Mouse (Mus musculus): ENCODE data around the gene Prss28. TPM values are rescaled to one million over a fixed set of nuclear protein-coding genes. Genes with fewer than 3 reads are reported as not detected.

The Prss28 gene
- total RNA-seq, 2 experiments from 2014 or later: not detected

DNA sequence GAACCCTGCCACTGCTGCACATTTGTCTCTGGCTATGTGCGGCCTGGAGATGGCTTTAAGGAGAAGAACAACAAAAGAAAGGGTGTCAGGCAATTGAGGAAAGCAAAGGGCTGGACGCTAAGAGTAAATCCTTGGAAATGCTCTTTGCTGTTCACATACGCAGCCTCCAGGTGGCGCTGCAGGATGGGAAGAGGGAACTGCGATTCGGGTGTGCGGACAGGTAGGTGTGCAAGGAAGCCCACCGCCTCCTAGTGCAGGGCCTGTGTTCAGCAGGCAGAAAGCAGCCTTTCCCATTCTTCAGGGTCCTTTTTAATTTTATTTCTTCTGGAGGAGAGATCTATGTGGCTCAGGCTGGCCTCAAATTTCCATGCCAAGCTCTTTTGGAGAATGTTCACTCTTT is 25.5 kb downstream of the Prss28 start:
- intact Hi-C loops (cut with DNase I): loop anchor here (1.0 to 2.0 kb wide), 2 partner anchors 29 to 137 kb away; no protein-coding TSS in a partner anchor
- peak; percentile 46 to 70 for DNase-seq

DNA sequence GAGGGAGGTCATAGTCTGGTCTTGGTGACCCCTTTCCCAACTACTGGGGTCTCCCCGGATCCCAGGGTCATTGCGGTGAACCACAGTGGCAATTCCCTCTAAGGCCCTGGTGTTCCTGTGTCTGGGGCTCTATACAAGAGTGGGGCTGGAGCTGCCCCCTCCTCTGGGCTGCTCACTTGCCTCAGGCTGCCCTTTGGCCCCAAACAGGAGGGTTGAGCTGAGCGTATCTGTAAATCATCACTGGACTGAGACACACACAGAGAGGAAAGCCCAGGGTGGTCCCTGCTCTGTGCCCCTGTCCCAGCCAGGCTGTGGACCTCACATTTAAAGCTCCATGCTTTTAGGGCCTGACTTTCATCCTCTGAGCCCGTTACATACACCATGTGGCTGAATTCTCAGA is 29.8 kb downstream of the Prss28 start:
- intact Hi-C loops (cut with DNase I): no loop called here
- DNase-seq: no peak

DNA sequence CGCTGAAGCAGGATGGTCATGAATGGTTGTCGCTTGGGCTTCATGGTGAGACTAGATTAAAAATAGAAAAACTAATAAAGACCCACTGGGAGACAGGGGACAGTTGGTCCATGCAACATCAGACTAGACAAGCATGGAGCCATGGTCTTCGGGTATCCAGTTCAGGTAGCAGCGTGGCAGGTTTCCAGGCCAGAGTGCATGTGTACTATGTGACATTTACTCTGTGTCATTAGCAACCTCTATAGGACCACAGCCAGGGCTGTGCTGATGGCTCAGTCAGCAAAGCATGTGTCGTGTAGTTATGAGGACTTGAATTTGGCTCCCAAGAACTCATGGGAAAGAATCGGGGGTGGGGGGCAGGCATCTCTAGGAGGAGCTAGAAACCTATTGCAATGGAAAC is 31.6 kb downstream of the Prss28 start:
- no peak for DNase-seq
- intact Hi-C loops (cut with DNase I): no loop called here

DNA sequence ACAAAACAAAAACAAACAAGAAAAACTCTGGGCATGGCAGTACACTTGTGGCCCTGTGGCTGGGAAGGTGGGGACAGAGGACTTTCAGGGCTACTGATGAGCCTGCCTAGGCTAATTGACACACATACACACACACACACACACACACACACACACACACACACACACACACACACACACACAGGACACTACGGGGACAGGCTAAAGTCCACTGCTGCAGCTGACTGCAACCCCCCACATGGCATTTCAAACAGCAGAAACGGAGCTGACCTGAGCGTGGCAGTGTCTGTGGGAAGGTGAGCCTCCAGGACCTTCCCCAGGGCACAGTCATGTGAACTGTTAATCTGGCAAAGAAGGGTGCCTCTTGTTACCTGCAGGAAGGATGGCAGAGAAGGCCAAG is 33.0 kb downstream of the Prss28 start:
- intact Hi-C loops (cut with DNase I): no loop called here
- DNase-seq: no peak

DNA sequence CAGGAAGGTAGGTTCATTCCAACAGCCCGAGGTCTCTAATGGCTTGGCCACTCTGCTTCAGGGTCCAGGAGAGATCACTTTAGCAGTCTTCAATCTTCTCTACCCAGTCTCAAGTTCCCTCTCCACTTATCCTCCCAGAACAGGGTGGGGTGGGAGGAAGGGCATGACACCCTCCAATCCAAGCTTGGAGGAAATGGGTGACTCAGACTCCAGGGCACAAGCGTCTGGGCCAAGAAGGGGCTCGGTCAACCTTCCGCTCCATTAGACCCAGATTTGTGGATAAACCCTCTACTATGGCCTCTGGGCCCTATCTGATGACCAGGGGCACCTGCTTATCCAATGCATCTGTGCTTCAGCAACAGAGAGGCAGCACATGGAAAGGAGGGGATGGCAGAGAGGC is 37.0 kb downstream of the Prss28 start, which contains the start of gene Tpsab1:
TSS of gene Tpsab1 (minus strand) at position 101 of the 400 bp plus-strand sequence.
- intact Hi-C loops (cut with DNase I): no loop called here

DNA sequence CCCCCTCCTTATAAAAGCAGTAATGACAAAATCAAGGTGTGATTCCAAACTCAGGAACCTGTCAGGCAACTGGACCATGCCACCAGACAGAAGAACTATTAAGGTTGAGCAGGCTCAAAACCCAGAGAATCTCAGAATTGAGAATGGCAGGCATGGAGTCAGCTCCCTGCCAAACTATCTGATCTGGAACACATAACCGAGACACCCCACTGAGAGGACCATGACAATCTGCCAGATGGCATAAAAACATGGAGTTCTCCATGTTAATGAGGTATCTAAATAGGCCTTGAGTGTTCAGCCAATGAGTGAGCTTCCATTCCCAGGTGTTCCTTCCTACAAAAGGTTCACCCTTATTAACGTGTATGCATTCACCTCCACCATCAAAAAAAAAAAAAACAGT is 52.8 kb downstream of the Prss28 start:
- DNase-seq: no peak
- intact Hi-C loops (cut with DNase I): no loop called here

More for the DNA sequence above, 37.0 kb downstream of the Prss28 start, which contains the start of gene Tpsab1:
- DNase-seq: no peak

Other genes starting within 250 kb of the Prss28 start
- gene Tmem204, start 225.1 kb upstream of the Prss28 start, total RNA-seq (2021): 10 to 100 TPM; 35.5 to 39.1 TPM
- gene Telo2, start 192.7 kb upstream of the Prss28 start, total RNA-seq (2021): 10 to 100 TPM; 11.2 to 13.3 TPM
- 1 to 10 TPM; 4.6 to 7.2 TPM for gene Ptx4, start 187.9 kb upstream of the Prss28 start, total RNA-seq (2021)
- gene Clcn7, start 175.3 kb upstream of the Prss28 start, total RNA-seq (2021): 10 to 100 TPM; 27.5 to 28.9 TPM
- gene Ccdc154, start 146.2 kb upstream of the Prss28 start, total RNA-seq (2021): not detected
- not detected for gene Gm38655, start 133.2 kb upstream of the Prss28 start, total RNA-seq (2021)
- gene BC003965, start 124.1 kb upstream of the Prss28 start, total RNA-seq (2021): 10 to 100 TPM; 19.2 to 22.0 TPM
- 10 to 100 TPM; 10.8 to 10.9 TPM for gene Unkl, start 120.2 kb upstream of the Prss28 start, total RNA-seq (2021)
- 10 to 100 TPM; 13.1 to 14.3 TPM for gene Gnptg, start 68.5 kb upstream of the Prss28 start, total RNA-seq (2021)
- gene Tsr3, start 68.5 kb upstream of the Prss28 start, total RNA-seq (2021): 10 to 100 TPM in 1 of 2 experiments, 1 to 10 TPM in 1; 9.3 to 10.2 TPM
- gene Baiap3, start 52.3 kb upstream of the Prss28 start, total RNA-seq (2021): under 1 TPM; 0.17 to 0.63 TPM
- gene Ube2i, start 34.0 kb upstream of the Prss28 start, total RNA-seq (2021): 100 to 1,000 TPM; 119 to 121 TPM
- gene Prss34, start 10.3 kb upstream of the Prss28 start, total RNA-seq (2021): under 1 TPM; 0.53 to 0.54 TPM
- gene Prss29, start 10.0 kb downstream of the Prss28 start, total RNA-seq (2021): not detected
- gene Tpsab1, start 36.9 kb downstream of the Prss28 start, total RNA-seq (2021): 1 to 10 TPM; 2.3 to 2.6 TPM
- gene Tpsb2, start 57.7 kb downstream of the Prss28 start, total RNA-seq (2021): 1 to 10 TPM; 5.2 to 5.7 TPM
- gene Tpsg1, start 60.6 kb downstream of the Prss28 start, total RNA-seq (2021): not detected
- 1 to 10 TPM; 4.9 to 8.1 TPM for gene Cacna1h, start 125.1 kb downstream of the Prss28 start, total RNA-seq (2021)
- under 1 TPM in 1 of 2 experiments, not detected in 1; 0.50 TPM for gene Tekt4, start 146.0 kb downstream of the Prss28 start, total RNA-seq (2021)
- gene Sstr5, start 188.6 kb downstream of the Prss28 start, total RNA-seq (2021): not detected

Data from heart, postnatal 14 days (tissue).